In the genomic region with DNA sequence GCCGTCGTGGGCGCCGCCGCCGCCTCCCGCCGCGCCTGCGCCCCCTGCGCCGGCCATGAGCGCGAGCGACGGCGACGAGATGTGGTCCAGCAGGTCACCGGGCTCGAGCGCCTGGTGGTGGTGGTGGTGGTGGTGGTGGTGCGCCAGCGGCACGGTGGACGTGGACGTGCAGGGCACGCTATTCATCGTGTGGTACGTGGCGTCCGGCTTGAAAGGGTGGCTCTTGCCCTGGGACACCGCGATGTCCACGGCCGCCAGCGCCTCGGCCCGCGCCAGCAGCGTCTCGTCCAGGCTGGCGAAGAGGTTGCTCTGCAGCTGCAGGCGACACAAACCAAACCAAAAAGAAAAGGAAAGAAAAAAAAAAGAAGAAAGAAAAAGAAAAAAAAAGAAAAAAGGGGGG, we compare ENCODE assay signal across 7 mouse cellular contexts. TPM values are rescaled to one million over a fixed set of nuclear protein-coding genes. Genes with fewer than 3 reads are reported as not detected.
A peak's percentile ranks its signal among the peaks of the same experiment; 100 is the strongest.
DNase-seq lines count a peak whose midpoint lies in the region; ATAC-seq and TF ChIP-seq lines count a peak whose summit lies in the region.

No protein-coding gene starts in this region.

- TF ChIP-seq CTCF in testis, adult 2 months (IDR thresholded peaks at IDR 0.05; ENCODE audit: control insufficient read depth, insufficient read depth, insufficient replicate concordance, low read depth, low read length): no peak

- TF ChIP-seq POLR2A in testis, adult 2 months (IDR thresholded peaks at IDR 0.05; ENCODE audit: control insufficient read depth, low read depth, low read length): no peak

- no peaks in the 10 kb centered on the region for H3K36me3 ChIP-seq in testis, adult 2 months (ENCODE audit: control insufficient read depth, insufficient read depth, low read length)
- H3K36me3 ChIP-seq in forebrain, embryonic 15.5 days: no peaks in the 10 kb centered on the region
- H3K36me3 ChIP-seq in liver, embryonic 13.5 days: no peaks in the 10 kb centered on the region

- no peak for ATAC-seq in forebrain, embryonic 15.5 days (replicated peaks)
- no peak for ATAC-seq in liver, embryonic 13.5 days (ENCODE audit: low read depth)

- no peak overlapping the region for H3K9ac ChIP-seq in forebrain, embryonic 15.5 days (replicated peaks)
- H3K9ac ChIP-seq in liver, embryonic 13.5 days: no peak overlapping the region

- H3K4me3 ChIP-seq in testis, adult 2 months (ENCODE audit: control insufficient read depth, low read depth, low read length): peak overlapping the region; percentile 60
- peak overlapping the region; percentile 58 for H3K4me3 ChIP-seq in forebrain, embryonic 15.5 days
- peak overlapping the region; percentile 19; the same call in 1 of the 2 replicates for H3K4me3 ChIP-seq in liver, embryonic 13.5 days (replicated peaks)

- 0% methylated on average over 32 of the region's 43 CpGs for WGBS in forebrain, embryonic 15.5 days
- 4% methylated on average over 34 of the region's 43 CpGs for WGBS in liver, embryonic 13.5 days (ENCODE audit: insufficient replicate concordance)

- peak overlapping the region; percentile 92 for H3K4me2 ChIP-seq in forebrain, embryonic 15.5 days (replicated peaks)
- peak overlapping the region; percentile 67 for H3K4me2 ChIP-seq in liver, embryonic 13.5 days

- DNase-seq in testis, postnatal 14 days (ENCODE audit: low spot score): no peak
- no peak for DNase-seq in liver, embryonic 13.5 days
- DNase-seq in left cerebral cortex, postnatal 10 days (ENCODE audit: extremely low spot score in 1 of 2, low spot score in 2 of 2): no peak
- no peak for DNase-seq in gastrocnemius, postnatal 4 days (ENCODE audit: low spot score in 2 of 2)
- DNase-seq in gastrocnemius, postnatal 36 days: no peak

- no peak overlapping the region for H3K27ac ChIP-seq in testis, adult 2 months (ENCODE audit: control insufficient read depth, insufficient read depth, low read depth, low read length)
- H3K27ac ChIP-seq in forebrain, embryonic 15.5 days (replicated peaks): no peak overlapping the region
- no peak overlapping the region for H3K27ac ChIP-seq in liver, embryonic 13.5 days

- no peaks in the 10 kb centered on the region for H3K9me3 ChIP-seq in forebrain, embryonic 15.5 days
- H3K9me3 ChIP-seq in liver, embryonic 13.5 days (replicated peaks): no peaks in the 10 kb centered on the region

- H3K27me3 ChIP-seq in testis, adult 2 months (ENCODE audit: control insufficient read depth, insufficient read depth, low read length): peaks cover 4% of the 10 kb centered on the region; the same call in 1 of the 2 replicates
- peaks cover 81% of the 10 kb centered on the region for H3K27me3 ChIP-seq in forebrain, embryonic 15.5 days
- peaks cover 95% of the 10 kb centered on the region for H3K27me3 ChIP-seq in liver, embryonic 13.5 days

- intact Hi-C loops in left cerebral cortex, postnatal 10 days (cut with DNase I): no loop called here
- intact Hi-C loops in gastrocnemius, postnatal 36 days (cut with DNase I): loop anchor here (10.0 kb wide), 2 partner anchors 138 to 432 kb away; no protein-coding TSS in a partner anchor

- peaks cover 16% of the 10 kb centered on the region for H3K4me1 ChIP-seq in testis, adult 2 months (ENCODE audit: control insufficient read depth, insufficient read depth, low read length)
- H3K4me1 ChIP-seq in forebrain, embryonic 15.5 days: peaks cover 25% of the 10 kb centered on the region
- H3K4me1 ChIP-seq in liver, embryonic 13.5 days (replicated peaks): peaks cover 18% of the 10 kb centered on the region

RNA-seq across cellular contexts. Expression of gene Pou4f1, which starts 1.2 kb away (rescaled TPM):
- polyA plus RNA-seq in testis, adult 2 months (2012; rRNA removed): 0.52 and 0.69 TPM in 2 replicates
- 2.6 and 3.1 TPM in 2 replicates for polyA plus RNA-seq in forebrain, embryonic 15.5 days (2015; fragmentation: Nextera tagmentation; extraction: Ambion mirVana)
- polyA plus RNA-seq in liver, embryonic 13.5 days (2015; fragmentation: Nextera tagmentation; extraction: Ambion mirVana): 0.07 and 0.14 TPM in 2 replicates
- total RNA-seq in left cerebral cortex, postnatal 10 days (2021): under 1 TPM in 1 of 2 experiments, not detected in 1; 0.14 TPM
- 1 to 10 TPM; 2.4 to 2.8 TPM for total RNA-seq in gastrocnemius, postnatal 4 days (2021)
- total RNA-seq in gastrocnemius, postnatal 36 days (2021): 1 to 10 TPM; 1.1 TPM

RNA-seq across cellular contexts. Expression of gene Rnf219, which starts 55.9 kb away (rescaled TPM):
- polyA plus RNA-seq in testis, adult 2 months (2012; rRNA removed): 4.5 and 5.7 TPM in 2 replicates
- 30.0 and 32.1 TPM in 2 replicates for polyA plus RNA-seq in forebrain, embryonic 15.5 days (2015; fragmentation: Nextera tagmentation; extraction: Ambion mirVana)
- 8.0 and 8.7 TPM in 2 replicates for polyA plus RNA-seq in liver, embryonic 13.5 days (2015; fragmentation: Nextera tagmentation; extraction: Ambion mirVana)
- total RNA-seq in left cerebral cortex, postnatal 10 days (2021): 10 to 100 TPM; 12.1 to 14.7 TPM
- total RNA-seq in gastrocnemius, postnatal 4 days (2021): 10 to 100 TPM; 13.1 to 13.3 TPM
- total RNA-seq in gastrocnemius, postnatal 36 days (2021): 1 to 10 TPM; 1.8 to 2.7 TPM
